Mouse (Mus musculus): Measurements from ENCODE around the gene Cog5. TPM values are rescaled to one million over a fixed set of nuclear protein-coding genes. Genes with fewer than 3 reads are reported as not detected.

The Cog5 gene
- polyA plus RNA-seq, 1 experiment from 2014 or later, result 26.9 TPM

- no peaks in the 10 kb centered on the region for H3K36me3 ChIP-seq
- H3K4me3 ChIP-seq, result peak within 1 kb of the TSS; percentile 20; the same call in 1 of the 2 replicates
- H3K27ac ChIP-seq, result peak within 1 kb of the TSS; percentile 29; the same call in 1 of the 2 replicates
- no peaks in the 10 kb centered on the region for H3K9me3 ChIP-seq
- H3K27me3 ChIP-seq (ENCODE audit: insufficient read depth, poor library complexity, severe bottlenecking), result no peaks in the 10 kb centered on the region
- WGBS, result 29% methylated on average over 6 of the region's 6 CpGs
- peak; percentile 8 for DNase-seq (ENCODE audit: low spot score)
- peaks cover 4% of the 10 kb centered on the region; the same call in 1 of the 2 replicates for H3K4me1 ChIP-seq (replicated peaks)
Measured at GRCm38 (mm10) chr12:31713600-31713999, 58.9 kb downstream of the Cog5 start, which contains the start of gene Gpr22. TSS of gene Gpr22 (minus strand) at chr12:31713947.

- Histone ChIP-seq H3K36me3 (no peaks in the 10 kb centered on the region), H3K9me3 (no peaks in the 10 kb centered on the region), H3K4me1 (replicated peaks) (peaks cover 4% of the 10 kb centered on the region; the same call in 1 of the 2 replicates), H3K27ac (no peak overlapping the region), H3K4me3 (no peak overlapping the region), H3K27me3 (ENCODE audit: insufficient read depth, poor library complexity, severe bottlenecking) (no peaks in the 10 kb centered on the region)
- no peak for DNase-seq (ENCODE audit: low spot score)
- 88% methylated on average over 3 of the region's 3 CpGs for WGBS
Measured at GRCm38 (mm10) chr12:31714070-31714469, 59.4 kb downstream of the Cog5 start.

GRCm38 (mm10) chr12:31719586-31720275 is 65.1 kb downstream of the Cog5 start:
- Histone ChIP-seq H3K4me3 (no peak overlapping the region), H3K27ac (no peak overlapping the region), H3K4me1 (replicated peaks) (peaks cover 7% of the 10 kb centered on the region), H3K36me3 (no peaks in the 10 kb centered on the region), H3K27me3 (ENCODE audit: insufficient read depth, poor library complexity, severe bottlenecking) (no peaks in the 10 kb centered on the region), H3K9me3 (no peaks in the 10 kb centered on the region)
- 93% methylated on average over 1 of the region's 1 CpGs for WGBS
- no peak for DNase-seq (ENCODE audit: low spot score)

- no peak for DNase-seq (ENCODE audit: low spot score)
- no peak overlapping the region for H3K4me3 ChIP-seq
- H3K27me3 ChIP-seq (ENCODE audit: insufficient read depth, poor library complexity, severe bottlenecking), result no peaks in the 10 kb centered on the region
- 88% methylated on average over 3 of the region's 3 CpGs for WGBS
- H3K4me1 ChIP-seq (replicated peaks), result peaks cover 7% of the 10 kb centered on the region
- no peaks in the 10 kb centered on the region for H3K36me3 ChIP-seq
- H3K27ac ChIP-seq, result no peak overlapping the region
- H3K9me3 ChIP-seq, result no peaks in the 10 kb centered on the region
Measured at GRCm38 (mm10) chr12:31724576-31724975, 69.9 kb downstream of the Cog5 start.

- Histone ChIP-seq H3K27me3 (ENCODE audit: insufficient read depth, poor library complexity, severe bottlenecking) (no peaks in the 10 kb centered on the region), H3K36me3 (no peaks in the 10 kb centered on the region), H3K9me3 (no peaks in the 10 kb centered on the region), H3K27ac (no peak overlapping the region), H3K4me3 (no peak overlapping the region), H3K4me1 (replicated peaks) (peaks cover 7% of the 10 kb centered on the region)
- 91% methylated on average over 12 of the region's 12 CpGs for WGBS
- DNase-seq (ENCODE audit: low spot score), result no peak
Measured at GRCm38 (mm10) chr12:31725511-31726275, 71.0 kb downstream of the Cog5 start.

- Histone ChIP-seq H3K27ac (no peak overlapping the region), H3K9me3 (no peaks in the 10 kb centered on the region), H3K4me1 (replicated peaks) (no peaks in the 10 kb centered on the region), H3K36me3 (no peaks in the 10 kb centered on the region), H3K27me3 (ENCODE audit: insufficient read depth, poor library complexity, severe bottlenecking) (no peaks in the 10 kb centered on the region), H3K4me3 (no peak overlapping the region)
- 42% methylated on average over 1 of the region's 1 CpGs for WGBS
- no peak for DNase-seq (ENCODE audit: low spot score)
Measured at GRCm38 (mm10) chr12:31726707-31727106, 72.0 kb downstream of the Cog5 start.

GRCm38 (mm10) chr12:31730126-31730525 is 75.5 kb downstream of the Cog5 start:
- Histone ChIP-seq H3K36me3 (no peaks in the 10 kb centered on the region), H3K4me1 (replicated peaks) (no peaks in the 10 kb centered on the region), H3K4me3 (no peak overlapping the region), H3K9me3 (no peaks in the 10 kb centered on the region), H3K27ac (no peak overlapping the region), H3K27me3 (ENCODE audit: insufficient read depth, poor library complexity, severe bottlenecking) (no peaks in the 10 kb centered on the region)
- WGBS, result 96% methylated on average over 1 of the region's 1 CpGs
- DNase-seq (ENCODE audit: low spot score), result no peak

GRCm38 (mm10) chr12:31734616-31735015 is 79.9 kb downstream of the Cog5 start:
- no peaks in the 10 kb centered on the region for H3K9me3 ChIP-seq
- 85% methylated on average over 2 of the region's 2 CpGs for WGBS
- H3K4me1 ChIP-seq (replicated peaks), result no peaks in the 10 kb centered on the region
- H3K27me3 ChIP-seq (ENCODE audit: insufficient read depth, poor library complexity, severe bottlenecking), result no peaks in the 10 kb centered on the region
- no peak for DNase-seq (ENCODE audit: low spot score)
- no peak overlapping the region for H3K4me3 ChIP-seq
- H3K27ac ChIP-seq, result no peak overlapping the region
- H3K36me3 ChIP-seq, result no peaks in the 10 kb centered on the region

GRCm38 (mm10) chr12:31747301-31747700 is 92.6 kb downstream of the Cog5 start:
- Histone ChIP-seq H3K9me3 (peaks cover 4% of the 10 kb centered on the region; the same call in 1 of the 2 replicates), H3K27ac (no peak overlapping the region), H3K27me3 (ENCODE audit: insufficient read depth, poor library complexity, severe bottlenecking) (no peaks in the 10 kb centered on the region), H3K4me1 (replicated peaks) (no peaks in the 10 kb centered on the region), H3K4me3 (no peak overlapping the region), H3K36me3 (0 out of 2 replicates have a peak, but pooled peaks cover 3% of the 10 kb centered on the region)
- no peak for DNase-seq (ENCODE audit: low spot score)
- WGBS, result 84% methylated on average over 8 of the region's 8 CpGs

GRCm38 (mm10) chr12:31749846-31750245 is 95.2 kb downstream of the Cog5 start:
- Histone ChIP-seq H3K27me3 (ENCODE audit: insufficient read depth, poor library complexity, severe bottlenecking) (no peaks in the 10 kb centered on the region), H3K4me1 (replicated peaks) (no peaks in the 10 kb centered on the region), H3K9me3 (no peaks in the 10 kb centered on the region), H3K4me3 (no peak overlapping the region), H3K27ac (no peak overlapping the region), H3K36me3 (no peaks in the 10 kb centered on the region)
- 88% methylated on average over 4 of the region's 4 CpGs for WGBS
- no peak for DNase-seq (ENCODE audit: low spot score)

- no peaks in the 10 kb centered on the region for H3K4me1 ChIP-seq (replicated peaks)
- DNase-seq (ENCODE audit: low spot score), result no peak
- 88% methylated on average over 2 of the region's 2 CpGs for WGBS
Measured at GRCm38 (mm10) chr12:31754465-31754864, 99.8 kb downstream of the Cog5 start.

GRCm38 (mm10) chr12:31755885-31756755 is 101.5 kb downstream of the Cog5 start:
- Histone ChIP-seq H3K27me3 (ENCODE audit: insufficient read depth, poor library complexity, severe bottlenecking) (no peaks in the 10 kb centered on the region), H3K27ac (no peak overlapping the region), H3K36me3 (no peaks in the 10 kb centered on the region), H3K9me3 (no peaks in the 10 kb centered on the region), H3K4me1 (replicated peaks) (no peaks in the 10 kb centered on the region), H3K4me3 (no peak overlapping the region)
- no peak for DNase-seq (ENCODE audit: low spot score)
- 65% methylated on average over 2 of the region's 2 CpGs for WGBS

More at GRCm38 (mm10) chr12:31754465-31754864, 99.8 kb downstream of the Cog5 start:
- Histone ChIP-seq H3K27ac (no peak overlapping the region), H3K9me3 (no peaks in the 10 kb centered on the region), H3K36me3 (no peaks in the 10 kb centered on the region), H3K4me3 (no peak overlapping the region), H3K27me3 (ENCODE audit: insufficient read depth, poor library complexity, severe bottlenecking) (no peaks in the 10 kb centered on the region)

All from hindbrain, embryonic 10.5 days (tissue).